Mouse (Mus musculus): ENCODE results near the gene Snrnp200.

DNA sequence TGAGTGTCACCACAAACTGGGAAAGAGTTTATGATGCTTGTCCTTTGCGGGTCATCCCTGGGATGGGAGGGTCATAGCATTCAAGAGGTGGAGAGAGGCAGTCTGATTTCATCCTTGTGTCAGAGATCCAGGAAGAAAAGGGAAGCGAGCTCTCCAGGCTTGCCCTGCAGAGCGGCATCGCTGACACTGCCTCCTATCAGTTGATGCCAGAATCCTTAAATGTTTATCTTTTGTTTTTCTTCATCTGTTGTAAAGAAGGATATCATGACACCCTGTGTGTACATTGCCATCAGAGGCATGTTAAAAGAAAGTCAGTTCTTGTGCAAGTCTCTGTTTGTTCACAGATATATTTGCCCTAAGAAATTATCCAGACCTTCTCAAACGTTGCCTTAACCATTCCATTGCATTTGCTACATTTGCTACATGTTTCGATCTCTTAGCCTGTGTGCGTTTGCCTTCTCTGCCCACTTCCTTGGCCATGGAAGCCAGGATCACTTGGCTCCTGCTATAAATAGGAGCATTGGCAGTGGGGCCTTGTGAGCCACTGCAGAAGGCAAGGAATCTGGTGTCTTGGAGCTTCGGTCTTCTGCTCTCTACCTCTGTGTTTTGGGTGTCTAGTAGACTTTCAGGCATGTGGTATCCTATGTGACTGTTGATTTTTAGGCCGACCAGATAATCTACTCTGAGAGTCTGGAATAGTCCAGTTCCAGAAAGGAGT lies 42.3 kb downstream of the Snrnp200 start:
- TF ChIP-seq POLR2A (IDR thresholded peaks at IDR 0.05; ENCODE audit: borderline replicate concordance, insufficient read depth, low read length) (no peak), CTCF (IDR thresholded peaks at IDR 0.05; ENCODE audit: borderline replicate concordance, insufficient read depth, low read depth, low read length) (no peak)
